Mouse (Mus musculus) brown adipose tissue, adult 24 weeks (tissue): ENCODE measurements around the gene Slc34a3. TPM values are rescaled to one million over a fixed set of nuclear protein-coding genes. Genes with fewer than 3 reads are reported as not detected.

Experiments used
- H3K27ac ChIP-seq: fragments of 200-500 bp; replicated peaks from 2 replicates; pipeline ENCODE4 v1.5.1; 2012; ENCODE audit warnings: low read depth, mild to moderate bottlenecking, low read length
- H3K4me1 ChIP-seq: fragments of 200-500 bp; 2 replicates; pipeline ENCODE4 v1.6.1; 2012; ENCODE audit warnings: low read length, mixed read lengths; ENCODE audit not compliant: control insufficient read depth, insufficient read depth, insufficient read length
- H3K4me3 ChIP-seq: fragments of 200-500 bp; 2 replicates; pipeline ENCODE4 v1.5.1; 2012; ENCODE audit warnings: low read depth, mild to moderate bottlenecking, low read length, moderate library complexity; ENCODE audit not compliant: insufficient read depth
- polyA plus RNA-seq: library from polyadenylated mRNA; stranded (reverse); fragments of >200 nt; gene quantifications from 2 replicates; pipeline ENCODE4 v1.2.4, GENCODE M21; 2012; ENCODE audit not compliant: missing spikeins, insufficient read depth, insufficient read length

The Slc34a3 gene
- polyA plus RNA-seq, 1 experiment: not detected

- Histone ChIP-seq H3K27ac (no peak overlapping the region), H3K4me1 (peaks cover 3% of the 10 kb centered on the region; the same call in 1 of the 2 replicates), H3K4me3 (no peak overlapping the region)
These were observed 5.6 kb upstream of the Slc34a3 start for GRCm38 (mm10) chr2:25239766-25240165.

GRCm38 (mm10) chr2:25238106-25238505 is 3.9 kb upstream of the Slc34a3 start:
- H3K4me1 ChIP-seq: peaks cover 3% of the 10 kb centered on the region; the same call in 1 of the 2 replicates
- H3K27ac ChIP-seq: no peak overlapping the region
- no peak overlapping the region for H3K4me3 ChIP-seq

GRCm38 (mm10) chr2:25237522-25237921 is 3.4 kb upstream of the Slc34a3 start:
- Histone ChIP-seq H3K4me1 (peaks cover 3% of the 10 kb centered on the region; the same call in 1 of the 2 replicates), H3K4me3 (no peak overlapping the region), H3K27ac (no peak overlapping the region)

- Histone ChIP-seq H3K4me1 (peaks cover 3% of the 10 kb centered on the region; the same call in 1 of the 2 replicates), H3K4me3 (no peak within 1 kb of the TSS), H3K27ac (no peak within 1 kb of the TSS)
These were observed 2.5 kb upstream of the Slc34a3 start, which contains the start of gene Rnf224 for GRCm38 (mm10) chr2:25236614-25237013. TSS of gene Rnf224 (minus strand) at chr2:25236787.

GRCm38 (mm10) chr2:25234551-25235220 is 522 bp upstream of the Slc34a3 start:
- no peak overlapping the region for H3K4me3 ChIP-seq
- H3K27ac ChIP-seq: no peak overlapping the region
- no peaks in the 10 kb centered on the region for H3K4me1 ChIP-seq

GRCm38 (mm10) chr2:25233421-25233820 is 743 bp downstream of the Slc34a3 start:
- Histone ChIP-seq H3K27ac (no peak overlapping the region), H3K4me3 (no peak overlapping the region), H3K4me1 (no peaks in the 10 kb centered on the region)

- Histone ChIP-seq H3K27ac (no peak overlapping the region), H3K4me3 (no peak overlapping the region), H3K4me1 (peaks cover 5% of the 10 kb centered on the region)
These were observed 3.1 kb downstream of the Slc34a3 start for GRCm38 (mm10) chr2:25231038-25231437.

GRCm38 (mm10) chr2:25230581-25230980 is 3.6 kb downstream of the Slc34a3 start:
- H3K4me3 ChIP-seq: no peak overlapping the region
- H3K4me1 ChIP-seq: peaks cover 6% of the 10 kb centered on the region

GRCm38 (mm10) chr2:25229582-25229981 is 4.6 kb downstream of the Slc34a3 start:
- H3K4me3 ChIP-seq: no peak overlapping the region
- peaks cover 9% of the 10 kb centered on the region for H3K4me1 ChIP-seq
- H3K27ac ChIP-seq: no peak overlapping the region

More at GRCm38 (mm10) chr2:25230581-25230980, 3.6 kb downstream of the Slc34a3 start:
- no peak overlapping the region for H3K27ac ChIP-seq

GRCm38 (mm10) chr2:25228995-25229530 is 5.1 kb downstream of the Slc34a3 start:
- Histone ChIP-seq H3K4me1 (peaks cover 9% of the 10 kb centered on the region), H3K27ac (peak overlapping the region; percentile 12; the same call in 1 of the 2 replicates), H3K4me3 (no peak overlapping the region)

- 0 out of 2 replicates have a peak overlapping the region, but pooled peaks have one; percentile 23 for H3K27ac ChIP-seq
- H3K4me1 ChIP-seq: peaks cover 9% of the 10 kb centered on the region
- peak overlapping the region; percentile 40 for H3K4me3 ChIP-seq
These were observed 5.7 kb downstream of the Slc34a3 start for GRCm38 (mm10) chr2:25228431-25228889.

- H3K4me3 ChIP-seq: no peak overlapping the region
- H3K4me1 ChIP-seq: peaks cover 9% of the 10 kb centered on the region
- H3K27ac ChIP-seq: peak overlapping the region; percentile 66
These were observed 6.8 kb downstream of the Slc34a3 start for GRCm38 (mm10) chr2:25227406-25227805.

GRCm38 (mm10) chr2:25226864-25227263 is 7.3 kb downstream of the Slc34a3 start:
- Histone ChIP-seq H3K4me3 (no peak overlapping the region), H3K27ac (peak overlapping the region; percentile 66), H3K4me1 (peaks cover 11% of the 10 kb centered on the region)

GRCm38 (mm10) chr2:25225811-25226379 is 8.3 kb downstream of the Slc34a3 start:
- H3K4me3 ChIP-seq: no peak overlapping the region
- peaks cover 11% of the 10 kb centered on the region for H3K4me1 ChIP-seq
- H3K27ac ChIP-seq: peak overlapping the region; percentile 65
